Mouse (Mus musculus) lung, embryonic 15.5 days (tissue): ENCODE results near the gene Zfp628. TPM values are rescaled to one million over a fixed set of nuclear protein-coding genes. Genes with fewer than 3 reads are reported as not detected.

ENCODE experiments used
- ATAC-seq: fragments of 200-750 bp; cut with Nextera tagmentation; 2 replicates; pipeline ENCODE4 v1.8.0; 2017; ENCODE audit warnings: moderate number of reproducible peaks, borderline replicate concordance; ENCODE audit not compliant: low FRiP score, low TSS enrichment; ENCODE audit errors: extremely low read depth
- H3K27ac ChIP-seq: fragments of 300-500 bp; sonication (generic); 2 replicates; pipeline ENCODE4 v1.5.1; 2015; ENCODE audit warnings: moderate library complexity, mild to moderate bottlenecking, inconsistent platforms
- H3K27me3 ChIP-seq: fragments of 300-500 bp; sonication (generic); 2 replicates; pipeline ENCODE4 v1.6.1; 2015; ENCODE audit warnings: inconsistent platforms
- H3K36me3 ChIP-seq: fragments of 300-500 bp; sonication (generic); 2 replicates; pipeline ENCODE4 v1.6.1; 2015; ENCODE audit warnings: inconsistent platforms
- H3K4me1 ChIP-seq: fragments of 300-500 bp; sonication (generic); 2 replicates; pipeline ENCODE4 v1.6.1; 2015; ENCODE audit warnings: inconsistent platforms
- H3K4me2 ChIP-seq: fragments of 300-500 bp; sonication (generic); 2 replicates; pipeline ENCODE4 v1.6.1; 2015; ENCODE audit warnings: inconsistent platforms, mild to moderate bottlenecking, moderate library complexity
- H3K4me3 ChIP-seq: fragments of 300-500 bp; sonication (generic); 2 replicates; pipeline ENCODE4 v1.5.1; 2015; ENCODE audit warnings: mild to moderate bottlenecking, inconsistent platforms
- H3K9ac ChIP-seq: fragments of 300-500 bp; sonication (generic); 2 replicates; pipeline ENCODE4 v1.6.1; 2015; ENCODE audit warnings: inconsistent platforms
- H3K9me3 ChIP-seq: fragments of 300-500 bp; sonication (generic); 2 replicates; pipeline ENCODE4 v1.6.1; 2016; ENCODE audit warnings: inconsistent platforms
- WGBS: fragments of 180-500 bp; shearing (Covaris S2); methylation state at CpG from one replicate; pipeline ENCODE4 v1.1.7; 2015; 5-methylcytosine and 5-hydroxymethylcytosine counted together
- polyA plus RNA-seq: library from polyadenylated mRNA; unstranded; fragments of >200 nt; fragmentation: Nextera tagmentation; extraction: Ambion mirVana; gene quantifications from 2 replicates; pipeline ENCODE4 v1.2.1, GENCODE M21; 2015

Zfp628 gene
- polyA plus RNA-seq, 1 experiment from 2014 or later: 3.4 TPM

- no peak overlapping the region for H3K4me3 ChIP-seq
- no peaks in the 10 kb centered on the region for H3K9me3 ChIP-seq
- no peak overlapping the region for H3K9ac ChIP-seq
- no peak overlapping the region for H3K27ac ChIP-seq
- no peaks in the 10 kb centered on the region for H3K27me3 ChIP-seq
- H3K4me1 ChIP-seq: peaks cover 57% of the 10 kb centered on the region
- no peak for ATAC-seq
- H3K4me2 ChIP-seq: no peak overlapping the region
- 68% methylated on average over 16 of the region's 16 CpGs for WGBS
- no peaks in the 10 kb centered on the region for H3K36me3 ChIP-seq
Observed at GRCm38 (mm10) chr7:4926849-4927248, 11.8 kb downstream of the Zfp628 start.

- Histone ChIP-seq H3K27ac (no peak overlapping the region), H3K4me1 (peaks cover 50% of the 10 kb centered on the region), H3K9ac (no peak overlapping the region; the same call in 1 of the 2 replicates), H3K9me3 (no peaks in the 10 kb centered on the region), H3K4me2 (peak overlapping the region; percentile 37; the same call in 1 of the 2 replicates), H3K36me3 (no peaks in the 10 kb centered on the region), H3K4me3 (peak overlapping the region; percentile 17; the same call in 1 of the 2 replicates), H3K27me3 (no peaks in the 10 kb centered on the region)
- ATAC-seq: no peak
- 43% methylated on average over 8 of the region's 8 CpGs for WGBS
Observed at GRCm38 (mm10) chr7:4927711-4928110, 12.7 kb downstream of the Zfp628 start.

- WGBS: 44% methylated on average over 17 of the region's 17 CpGs
- no peak for ATAC-seq
- no peak overlapping the region for H3K9ac ChIP-seq
- no peaks in the 10 kb centered on the region for H3K27me3 ChIP-seq
- peaks cover 44% of the 10 kb centered on the region for H3K4me1 ChIP-seq
- no peak overlapping the region for H3K27ac ChIP-seq
- H3K36me3 ChIP-seq: no peaks in the 10 kb centered on the region
- H3K9me3 ChIP-seq: no peaks in the 10 kb centered on the region
- H3K4me3 ChIP-seq: peak overlapping the region; percentile 17
- peak overlapping the region; percentile 37 for H3K4me2 ChIP-seq
Observed at GRCm38 (mm10) chr7:4928323-4928722, 13.3 kb downstream of the Zfp628 start.

- Histone ChIP-seq H3K27me3 (no peaks in the 10 kb centered on the region), H3K27ac (no peak overlapping the region), H3K4me1 (no peaks in the 10 kb centered on the region), H3K4me2 (no peak overlapping the region), H3K9me3 (no peaks in the 10 kb centered on the region), H3K36me3 (no peaks in the 10 kb centered on the region), H3K4me3 (no peak overlapping the region), H3K9ac (no peak overlapping the region)
- ATAC-seq: no peak
- 68% methylated on average over 12 of the region's 12 CpGs for WGBS
Observed at GRCm38 (mm10) chr7:4933103-4933502, 18.1 kb downstream of the Zfp628 start.

- 77% methylated on average over 4 of the region's 4 CpGs for WGBS
- no peak overlapping the region for H3K4me3 ChIP-seq
- no peaks in the 10 kb centered on the region for H3K9me3 ChIP-seq
- H3K9ac ChIP-seq: no peak overlapping the region
- no peak overlapping the region for H3K4me2 ChIP-seq
- H3K4me1 ChIP-seq: no peaks in the 10 kb centered on the region
- H3K27me3 ChIP-seq: no peaks in the 10 kb centered on the region
- no peaks in the 10 kb centered on the region for H3K36me3 ChIP-seq
- H3K27ac ChIP-seq: no peak overlapping the region
- no peak for ATAC-seq
Observed at GRCm38 (mm10) chr7:4934160-4934914, 19.3 kb downstream of the Zfp628 start.

GRCm38 (mm10) chr7:4936832-4937231 is 21.8 kb downstream of the Zfp628 start:
- 65% methylated on average over 10 of the region's 10 CpGs for WGBS
- no peaks in the 10 kb centered on the region for H3K27me3 ChIP-seq
- ATAC-seq: no peak
- H3K9me3 ChIP-seq: no peaks in the 10 kb centered on the region
- H3K4me3 ChIP-seq: no peak overlapping the region
- H3K4me2 ChIP-seq: no peak overlapping the region
- H3K36me3 ChIP-seq: no peaks in the 10 kb centered on the region
- no peaks in the 10 kb centered on the region for H3K4me1 ChIP-seq
- no peak overlapping the region for H3K9ac ChIP-seq
- H3K27ac ChIP-seq: no peak overlapping the region

- H3K27ac ChIP-seq: no peak overlapping the region
- H3K9ac ChIP-seq: no peak overlapping the region
- no peak for ATAC-seq
- H3K27me3 ChIP-seq: no peaks in the 10 kb centered on the region
- 65% methylated on average over 11 of the region's 11 CpGs for WGBS
- no peaks in the 10 kb centered on the region for H3K36me3 ChIP-seq
- H3K4me1 ChIP-seq: no peaks in the 10 kb centered on the region
- H3K4me3 ChIP-seq: no peak overlapping the region
- H3K4me2 ChIP-seq: no peak overlapping the region
- H3K9me3 ChIP-seq: no peaks in the 10 kb centered on the region
Observed at GRCm38 (mm10) chr7:4937392-4937791, 22.4 kb downstream of the Zfp628 start.

GRCm38 (mm10) chr7:4938456-4938855 is 23.4 kb downstream of the Zfp628 start:
- H3K27me3 ChIP-seq: no peaks in the 10 kb centered on the region
- 37% methylated on average over 2 of the region's 2 CpGs for WGBS
- ATAC-seq: no peak

GRCm38 (mm10) chr7:4940068-4940479 is 25.1 kb downstream of the Zfp628 start:
- Histone ChIP-seq H3K36me3 (no peaks in the 10 kb centered on the region), H3K9me3 (no peaks in the 10 kb centered on the region), H3K4me2 (no peak overlapping the region), H3K4me1 (peaks cover 3% of the 10 kb centered on the region; the same call in 1 of the 2 replicates), H3K27ac (no peak overlapping the region), H3K4me3 (no peak overlapping the region), H3K9ac (no peak overlapping the region), H3K27me3 (no peaks in the 10 kb centered on the region)
- no peak for ATAC-seq
- 20% methylated on average over 9 of the region's 9 CpGs for WGBS

More at GRCm38 (mm10) chr7:4938456-4938855, 23.4 kb downstream of the Zfp628 start:
- no peaks in the 10 kb centered on the region for H3K36me3 ChIP-seq
- H3K4me3 ChIP-seq: no peak overlapping the region
- no peak overlapping the region for H3K9ac ChIP-seq
- no peak overlapping the region for H3K27ac ChIP-seq
- no peaks in the 10 kb centered on the region for H3K9me3 ChIP-seq
- no peak overlapping the region for H3K4me2 ChIP-seq
- H3K4me1 ChIP-seq: peaks cover 2% of the 10 kb centered on the region; the same call in 1 of the 2 replicates

GRCm38 (mm10) chr7:4942673-4943072 is 27.7 kb downstream of the Zfp628 start:
- Histone ChIP-seq H3K9me3 (no peaks in the 10 kb centered on the region), H3K27ac (no peak overlapping the region), H3K9ac (no peak overlapping the region), H3K27me3 (no peaks in the 10 kb centered on the region), H3K36me3 (no peaks in the 10 kb centered on the region), H3K4me1 (peaks cover 3% of the 10 kb centered on the region; the same call in 1 of the 2 replicates), H3K4me3 (no peak overlapping the region), H3K4me2 (no peak overlapping the region)
- WGBS: 40% methylated on average over 5 of the region's 5 CpGs
- ATAC-seq: no peak

- H3K36me3 ChIP-seq: no peaks in the 10 kb centered on the region
- peak overlapping the region; percentile 31 for H3K4me3 ChIP-seq
- H3K27ac ChIP-seq: no peak overlapping the region
- H3K27me3 ChIP-seq: no peaks in the 10 kb centered on the region
- peak; percentile 85 for ATAC-seq
- WGBS: 19% methylated on average over 15 of the region's 15 CpGs
- H3K9me3 ChIP-seq: no peaks in the 10 kb centered on the region
- H3K4me2 ChIP-seq: peak overlapping the region; percentile 55
- H3K9ac ChIP-seq: no peak overlapping the region
- H3K4me1 ChIP-seq: peaks cover 3% of the 10 kb centered on the region; the same call in 1 of the 2 replicates
Observed at GRCm38 (mm10) chr7:4943223-4943815, 28.3 kb downstream of the Zfp628 start.

- H3K9ac ChIP-seq: no peak overlapping the region
- no peaks in the 10 kb centered on the region for H3K36me3 ChIP-seq
- no peaks in the 10 kb centered on the region for H3K27me3 ChIP-seq
- no peak for ATAC-seq
- no peak overlapping the region for H3K27ac ChIP-seq
- no peak overlapping the region for H3K4me2 ChIP-seq
- H3K4me3 ChIP-seq: no peak overlapping the region
- no peaks in the 10 kb centered on the region for H3K9me3 ChIP-seq
- H3K4me1 ChIP-seq: peaks cover 3% of the 10 kb centered on the region; the same call in 1 of the 2 replicates
- 13% methylated on average over 2 of the region's 2 CpGs for WGBS
Observed at GRCm38 (mm10) chr7:4947855-4948254, 32.8 kb downstream of the Zfp628 start.
